Mouse (Mus musculus) brown adipose tissue, adult 24 weeks (tissue): ENCODE measurements around the gene Cd4. TPM values are rescaled to one million over a fixed set of nuclear protein-coding genes. Genes with fewer than 3 reads are reported as not detected.
A peak's percentile ranks its signal among the peaks of the same experiment; 100 is the strongest.
"Not testable (repeated sequence)": the region's sequence is repeated elsewhere in the genome, so short reads cannot be mapped to it uniquely, and the experiment has no call there.

Experiments
- H3K27ac ChIP-seq: fragments of 200-500 bp; replicated peaks from 2 replicates; pipeline ENCODE4 v1.5.1; 2012; ENCODE audit warnings: low read depth, mild to moderate bottlenecking, low read length
- H3K4me1 ChIP-seq: fragments of 200-500 bp; 2 replicates; pipeline ENCODE4 v1.6.1; 2012; ENCODE audit warnings: low read length, mixed read lengths; ENCODE audit not compliant: control insufficient read depth, insufficient read depth, insufficient read length
- H3K4me3 ChIP-seq: fragments of 200-500 bp; 2 replicates; pipeline ENCODE4 v1.5.1; 2012; ENCODE audit warnings: low read depth, mild to moderate bottlenecking, low read length, moderate library complexity; ENCODE audit not compliant: insufficient read depth
- polyA plus RNA-seq: library from polyadenylated mRNA; stranded (reverse); fragments of >200 nt; gene quantifications from 2 replicates; pipeline ENCODE4 v1.2.4, GENCODE M21; 2012; ENCODE audit not compliant: missing spikeins, insufficient read depth, insufficient read length

The Cd4 gene
- polyA plus RNA-seq, 1 experiment, result not detected

- Histone ChIP-seq H3K27ac (peak overlapping the region; percentile 77), H3K4me3 (peak overlapping the region; percentile 51; the same call in 1 of the 2 replicates), H3K4me1 (peaks cover 6% of the 10 kb centered on the region; the same call in 1 of the 2 replicates)
These were observed 17.2 kb upstream of the Cd4 start for GRCm38 (mm10) chr6:124904991-124905860.

GRCm38 (mm10) chr6:124904161-124904981, 16.4 kb upstream of the Cd4 start:
- Histone ChIP-seq H3K4me3 (peak overlapping the region; percentile 64), H3K27ac (peak overlapping the region; percentile 90), H3K4me1 (0 out of 2 replicates have a peak, but pooled peaks cover 6% of the 10 kb centered on the region)

GRCm38 (mm10) chr6:124903580-124904151, 15.6 kb upstream of the Cd4 start:
- H3K4me3 ChIP-seq, result peak overlapping the region; percentile 64
- peak overlapping the region; percentile 90 for H3K27ac ChIP-seq
- H3K4me1 ChIP-seq, result 0 out of 2 replicates have a peak, but pooled peaks cover 3% of the 10 kb centered on the region

- Histone ChIP-seq H3K4me1 (0 out of 2 replicates have a peak, but pooled peaks cover 3% of the 10 kb centered on the region), H3K27ac (no peak overlapping the region), H3K4me3 (no peak overlapping the region)
These were observed 13.8 kb upstream of the Cd4 start for GRCm38 (mm10) chr6:124901851-124902250.

GRCm38 (mm10) chr6:124900801-124901480, 12.9 kb upstream of the Cd4 start:
- Histone ChIP-seq H3K4me3 (no peak overlapping the region), H3K4me1 (0 out of 2 replicates have a peak, but pooled peaks cover 3% of the 10 kb centered on the region), H3K27ac (no peak overlapping the region)

GRCm38 (mm10) chr6:124900056-124900800, 12.2 kb upstream of the Cd4 start:
- no peak overlapping the region for H3K27ac ChIP-seq
- H3K4me3 ChIP-seq, result no peak overlapping the region
- 0 out of 2 replicates have a peak, but pooled peaks cover 3% of the 10 kb centered on the region for H3K4me1 ChIP-seq

GRCm38 (mm10) chr6:124898359-124898758, 10.3 kb upstream of the Cd4 start:
- no peaks in the 10 kb centered on the region for H3K4me1 ChIP-seq

GRCm38 (mm10) chr6:124894113-124894512, 6.1 kb upstream of the Cd4 start:
- H3K27ac ChIP-seq, H3K4me1 ChIP-seq, H3K4me3 ChIP-seq: not testable (repeated sequence)

More at GRCm38 (mm10) chr6:124898359-124898758, 10.3 kb upstream of the Cd4 start:
- Histone ChIP-seq H3K27ac (no peak overlapping the region), H3K4me3 (no peak overlapping the region)

- Histone ChIP-seq H3K27ac (no peak overlapping the region), H3K4me1 (no peaks in the 10 kb centered on the region), H3K4me3 (no peak overlapping the region)
These were observed 3.0 kb upstream of the Cd4 start for GRCm38 (mm10) chr6:124890997-124891396.

- Histone ChIP-seq H3K4me3 (no peak overlapping the region), H3K27ac (no peak overlapping the region), H3K4me1 (no peaks in the 10 kb centered on the region; the same call in 1 of the 2 replicates)
These were observed 619 bp upstream of the Cd4 start for GRCm38 (mm10) chr6:124888555-124889125.

GRCm38 (mm10) chr6:124885956-124886381, 2.1 kb downstream of the Cd4 start:
- Histone ChIP-seq H3K4me3 (no peak overlapping the region), H3K4me1 (no peaks in the 10 kb centered on the region; the same call in 1 of the 2 replicates), H3K27ac (no peak overlapping the region)

GRCm38 (mm10) chr6:124884714-124885500, 3.1 kb downstream of the Cd4 start:
- Histone ChIP-seq H3K27ac (0 out of 2 replicates have a peak overlapping the region, but pooled peaks have one; percentile 18), H3K4me3 (no peak overlapping the region), H3K4me1 (no peaks in the 10 kb centered on the region; the same call in 1 of the 2 replicates)

- H3K27ac ChIP-seq, result no peak overlapping the region
- no peaks in the 10 kb centered on the region; the same call in 1 of the 2 replicates for H3K4me1 ChIP-seq
- H3K4me3 ChIP-seq, result no peak overlapping the region
These were observed 4.7 kb downstream of the Cd4 start for GRCm38 (mm10) chr6:124883351-124883750.
